Mouse (Mus musculus) liver, embryonic 14 days (tissue): ENCODE data around the gene Rtraf. TPM values are rescaled to one million over a fixed set of nuclear protein-coding genes. Genes with fewer than 3 reads are reported as not detected.

Experiments
- polyA plus RNA-seq: library from polyadenylated mRNA; depleted of rRNA; stranded (reverse); fragments of >200 nt; gene quantifications from 2 replicates; pipeline ENCODE4 v1.2.3, GENCODE M21; 2012; rRNA removed

Gene Rtraf
- 47.8 and 48.5 TPM in 2 replicates for polyA plus RNA-seq

GRCm38 (mm10) chr14:19823321-19824142 is at the start of gene Rtraf:
Gene Rtraf, minus strand, starts transcription at chr14:19823824.

Other genes with a start within 250 kb of the Rtraf start
- gene Gm2237, start 238.7 kb downstream of the Rtraf start, polyA plus RNA-seq = 0.35 and 0.38 TPM in 2 replicates
- gene Gm5458, start 221.2 kb downstream of the Rtraf start, polyA plus RNA-seq = not detected in 2 replicates
- gene Nid2, start 72.6 kb downstream of the Rtraf start, polyA plus RNA-seq = 6.8 and 7.3 TPM in 2 replicates
- gene Gng2, start 153.8 kb upstream of the Rtraf start, polyA plus RNA-seq = 4.5 and 4.9 TPM in 2 replicates